Mouse (Mus musculus) small intestine, adult 2 months (tissue): ENCODE data around the gene Sap18b.

Experiments used
- CTCF ChIP-seq: fragments of 200-500 bp; IDR thresholded peaks from 2 replicates; pipeline ENCODE4 v1.5.1; 2012; ENCODE audit warnings: low read depth, mild to moderate bottlenecking, control low read depth, inconsistent platforms, low read length, moderate library complexity, mixed read lengths; ENCODE audit not compliant: insufficient replicate concordance, insufficient read length; ENCODE audit errors: extremely low read depth
- POLR2A ChIP-seq: fragments of 200-500 bp; IDR thresholded peaks from 2 replicates; pipeline ENCODE4 v1.6.1; 2012; ENCODE audit warnings: low read depth, mild to moderate bottlenecking, control low read depth, inconsistent platforms, low read length, moderate library complexity

DNA sequence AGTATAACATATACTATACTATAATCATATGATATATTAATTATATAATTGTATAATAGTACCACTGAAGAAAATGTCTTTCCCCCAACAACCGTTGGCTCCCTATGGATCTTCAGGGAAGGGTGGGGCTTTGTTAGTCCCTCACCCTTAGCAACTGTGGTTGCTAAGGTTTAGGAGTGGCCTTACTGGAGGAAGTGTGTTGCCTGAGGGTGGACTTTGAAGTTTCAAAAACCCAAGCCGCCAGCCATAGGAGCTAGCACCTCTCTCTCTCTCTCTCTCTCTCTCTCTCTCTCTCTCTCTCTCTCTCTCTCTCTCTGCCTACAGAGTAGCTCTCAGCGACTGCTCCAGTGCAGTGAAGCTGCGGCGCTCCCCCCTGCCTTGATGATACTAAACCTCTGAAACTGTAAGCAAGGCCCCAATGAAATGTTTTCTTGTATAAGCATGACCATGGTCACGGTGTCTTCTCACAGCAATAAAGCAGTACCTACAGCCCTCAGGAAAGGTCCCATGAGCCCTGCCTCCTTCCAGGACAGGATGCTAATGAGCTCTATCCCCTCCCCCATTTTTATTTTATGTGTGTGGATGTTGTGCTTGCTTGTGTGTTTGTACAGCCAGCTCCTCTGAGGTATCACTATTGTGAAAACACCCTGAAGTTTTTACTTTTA is 9.0 kb upstream of the Sap18b start:
- no peak for TF ChIP-seq POLR2A
- no peak for TF ChIP-seq CTCF
